Mouse (Mus musculus) naive thymus-derived CD4-positive, alpha-beta T cell, adult 5 months (primary cell): Measurements from ENCODE around the gene Ighmbp2. TPM values are rescaled to one million over a fixed set of nuclear protein-coding genes. Genes with fewer than 3 reads are reported as not detected.

Source experiments
- polyA plus RNA-seq: library from polyadenylated mRNA; unstranded; fragments of 100-300 nt; shearing (Covaris generic); gene quantifications from one replicate; pipeline ENCODE4 v1.2.1, GENCODE M21; 2017

Ighmbp2 gene
- polyA plus RNA-seq, result 15.0 TPM

DNA sequence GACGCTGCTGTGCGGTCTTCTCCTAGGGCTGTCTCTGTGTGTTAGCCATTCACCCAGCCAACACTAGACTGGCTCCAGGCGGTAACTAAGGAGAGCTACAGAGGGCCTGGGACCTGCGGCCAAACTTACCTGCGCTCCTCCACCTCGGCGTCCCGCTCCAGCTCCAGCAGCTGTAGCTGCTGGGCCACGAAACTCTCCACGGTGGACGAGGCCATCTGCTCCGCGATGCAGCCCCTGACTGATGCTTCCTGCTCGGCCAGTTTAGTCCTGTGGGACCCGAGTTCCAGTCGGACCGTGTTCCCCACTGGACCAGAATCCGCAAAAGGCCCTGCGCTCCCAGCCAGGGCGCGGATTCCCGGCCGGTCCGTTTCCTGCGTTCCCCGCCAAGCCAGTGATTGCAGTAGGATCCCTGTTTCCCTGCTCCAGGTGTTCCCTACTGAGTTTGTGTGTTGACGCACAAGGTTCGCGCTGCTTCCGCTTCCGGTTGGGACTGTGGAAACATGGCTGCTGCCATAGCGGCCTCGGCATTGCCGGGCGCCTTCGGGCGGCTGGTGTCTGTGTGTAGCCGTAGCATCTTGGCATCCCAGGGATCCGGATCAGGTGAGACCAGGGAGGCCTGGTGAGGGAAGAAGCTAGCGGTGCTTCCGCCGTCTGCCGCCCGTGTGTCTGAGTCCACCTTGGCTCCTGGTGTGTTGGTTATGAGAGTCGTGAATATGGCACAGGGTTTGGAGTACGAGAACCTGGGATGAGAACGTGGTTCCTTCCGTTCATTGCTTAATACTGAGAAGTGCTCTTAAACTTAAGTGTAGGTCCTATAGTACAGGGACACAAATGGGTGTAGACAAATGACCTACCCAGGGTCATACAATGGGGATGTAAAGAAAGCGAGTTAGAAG, at the start of gene Ighmbp2, which contains the start of gene Mrpl21:
Gene Ighmbp2 (minus strand): TSS at position 446 of the 896 bp plus-strand sequence.
Gene Mrpl21 (plus strand): TSS at position 330 of the 896 bp plus-strand sequence.

DNA sequence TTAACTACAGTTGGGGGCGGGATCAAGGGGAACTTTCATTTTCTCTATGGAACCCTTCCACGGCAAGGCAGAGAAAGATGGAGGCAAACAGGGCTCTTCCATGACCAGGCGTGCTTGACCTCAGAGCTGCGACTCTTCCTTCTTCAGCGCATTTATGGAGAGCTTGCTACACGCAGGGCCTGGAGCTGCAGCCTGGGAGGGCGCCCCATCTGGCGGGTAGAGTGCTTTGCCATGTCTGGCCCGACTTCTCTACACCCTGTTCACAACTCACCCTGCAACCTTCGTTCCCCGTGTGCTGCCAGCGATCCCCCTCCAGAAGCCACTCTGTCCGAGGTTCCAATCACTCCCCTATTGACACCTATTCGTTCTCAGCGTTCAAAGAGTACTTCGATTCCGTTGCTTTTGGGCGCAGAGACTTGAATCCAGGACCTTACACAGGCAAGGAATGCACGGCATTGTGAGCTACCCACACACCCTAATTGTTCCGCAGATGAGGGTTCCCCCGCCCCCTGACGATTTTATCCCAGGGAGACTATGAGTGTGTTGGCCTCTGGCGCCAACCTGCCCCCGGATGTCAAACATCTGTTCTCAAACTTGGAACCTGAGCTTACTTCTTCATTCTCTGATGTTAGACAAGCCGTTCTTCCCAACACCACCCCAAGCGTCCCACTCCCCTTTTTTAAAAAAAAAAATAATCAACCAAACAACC, 39.6 kb upstream of the Ighmbp2 start, which contains the start of gene Cpt1a:
Gene Cpt1a (plus strand): TSS at position 74 of the 709 bp plus-strand sequence.

Other genes starting within 250 kb of the Ighmbp2 start
- 93.1 TPM for gene Mrpl21, start 116 bp downstream of the Ighmbp2 start, polyA plus RNA-seq
- gene Cpt1a, start 39.3 kb upstream of the Ighmbp2 start, polyA plus RNA-seq, result 24.6 TPM
- not detected for gene Tesmin, start 105.8 kb upstream of the Ighmbp2 start, polyA plus RNA-seq
- not detected for gene Gal, start 131.5 kb upstream of the Ighmbp2 start, polyA plus RNA-seq